In genomic region chr12:83100413-83100812, GRCm38 (mm10) we compare ENCODE assay signal across 11 mouse cellular contexts.
DNase-seq lines count a peak whose midpoint lies in the region; ATAC-seq lines count a peak whose summit lies in the region.
"Had no signal": no experiment of that assay in that cellular context is flagged by ENCODE, and none has a peak within 500 bp of the region (broad histone marks: within the 10 kb centered on the region; RNA-seq: fewer than 3 reads in every experiment).

No protein-coding gene starts in this region.

- no peaks in the 10 kb centered on the region for H3K27me3 ChIP-seq in heart, embryonic 11.5 days (ENCODE audit: control insufficient read depth, insufficient read depth, low read length)
- H3K27me3 ChIP-seq: embryonic facial prominence, embryonic 13.5 days; stomach, embryonic 15.5 days had no signal

- no peaks in the 10 kb centered on the region for H3K36me3 ChIP-seq in heart, embryonic 11.5 days (ENCODE audit: control insufficient read depth, insufficient read depth, low read length)
- H3K36me3 ChIP-seq: embryonic facial prominence, embryonic 13.5 days; stomach, embryonic 15.5 days had no signal

- 0 out of 2 replicates have a peak, but pooled peaks cover 6% of the 10 kb centered on the region for H3K4me1 ChIP-seq in heart, embryonic 11.5 days (ENCODE audit: control insufficient read depth, insufficient read depth, low read length)
- H3K4me1 ChIP-seq: embryonic facial prominence, embryonic 13.5 days; stomach, embryonic 15.5 days had no signal

- ATAC-seq in heart, embryonic 11.5 days (replicated peaks; ENCODE audit: insufficient number of reproducible peaks, low FRiP score, low TSS enrichment): no peak; the same call in 1 of the 2 replicates
- no peak for ATAC-seq in erythroblast, adult 5-6 weeks (replicated peaks; ENCODE audit: low FRiP score, poor library complexity, severe bottlenecking)

- no peak overlapping the region for H3K4me2 ChIP-seq in heart, embryonic 11.5 days
- H3K4me2 ChIP-seq: embryonic facial prominence, embryonic 13.5 days; stomach, embryonic 15.5 days had no signal

- H3K9me3 ChIP-seq in heart, embryonic 11.5 days (replicated peaks; ENCODE audit: control insufficient read depth, low read length): no peaks in the 10 kb centered on the region
- H3K9me3 ChIP-seq: embryonic facial prominence, embryonic 13.5 days; stomach, embryonic 15.5 days had no signal

- WGBS in heart, embryonic 11.5 days (ENCODE audit: insufficient replicate concordance): 50% methylated on average over 9 of the region's 9 CpGs

- DNase-seq in testis, postnatal 10 days (ENCODE audit: low spot score): peak; percentile 49
- DNase-seq in testis, postnatal 14 days (ENCODE audit: low spot score): no peak
- peak; percentile 22 to 47 for DNase-seq in kidney, postnatal 4 days
- no peak for DNase-seq in spleen, adult 18-20 months
- no peak for DNase-seq in thymus, postnatal 36 days
- no peak for DNase-seq in thymus, postnatal 14 days

- H3K4me3 ChIP-seq in heart, embryonic 11.5 days (ENCODE audit: low read depth, low read length): no peak overlapping the region
- H3K4me3 ChIP-seq: embryonic facial prominence, embryonic 13.5 days; megakaryocyte, embryonic 14.5 days; stomach, embryonic 15.5 days had no signal

- no peak overlapping the region for H3K9ac ChIP-seq in heart, embryonic 11.5 days (ENCODE audit: low read depth, low read length)
- H3K9ac ChIP-seq: embryonic facial prominence, embryonic 13.5 days; stomach, embryonic 15.5 days had no signal

- H3K27ac ChIP-seq in heart, embryonic 11.5 days (ENCODE audit: low read depth, low read length): peak overlapping the region; percentile 2; the same call in 1 of the 2 replicates
- H3K27ac ChIP-seq: embryonic facial prominence, embryonic 13.5 days; stomach, embryonic 15.5 days had no signal

Comparison
In these comparisons a context has a peak if more than half of its experiments do, and no peak if none do; other contexts are left out.
1. DNase-seq: peak in testis, postnatal 10 days (single experiment) and kidney, postnatal 4 days (2 of 2); none in testis, postnatal 14 days (single experiment), spleen, adult 18-20 months (0 of 2), thymus, postnatal 36 days (0 of 2) and thymus, postnatal 14 days (single experiment).